Mouse (Mus musculus) kidney, postnatal 4 days (tissue): ENCODE data around the gene Gm42674.

Experiments
- DNase-seq, 2 experiments: peaks; one replicate each; pipeline ENCODE4 v3.0.0; 2021; ENCODE audit warnings: mixed read lengths in 2 of 2

Gm42674 gene

GRCm38 (mm10) chr3:90601486-90602110 is at the start of gene Gm42674:
Gene Gm42674 (plus strand): TSS chr3:90601904.
- DNase-seq = no peak

DNA sequence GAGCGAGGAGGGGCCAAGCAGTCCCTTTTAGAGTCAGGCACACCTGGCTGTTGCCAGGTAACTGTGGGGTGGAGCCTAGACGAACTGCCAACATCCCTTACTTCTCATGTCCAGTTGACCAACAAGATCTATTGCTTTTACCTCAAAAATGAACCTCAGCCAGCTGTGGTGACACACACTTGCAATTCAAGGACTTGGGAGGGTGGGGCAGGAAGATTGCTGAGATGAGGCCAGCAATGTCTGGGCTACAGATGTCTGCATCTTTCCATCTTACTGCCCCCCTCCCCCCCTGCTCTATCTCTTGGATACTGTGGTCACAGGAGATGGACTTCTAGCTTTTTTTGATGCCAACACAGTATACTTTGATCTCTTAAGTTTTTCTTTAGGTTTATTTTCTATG is 49.5 kb upstream of the Gm42674 start:
- DNase-seq = no peak

DNA sequence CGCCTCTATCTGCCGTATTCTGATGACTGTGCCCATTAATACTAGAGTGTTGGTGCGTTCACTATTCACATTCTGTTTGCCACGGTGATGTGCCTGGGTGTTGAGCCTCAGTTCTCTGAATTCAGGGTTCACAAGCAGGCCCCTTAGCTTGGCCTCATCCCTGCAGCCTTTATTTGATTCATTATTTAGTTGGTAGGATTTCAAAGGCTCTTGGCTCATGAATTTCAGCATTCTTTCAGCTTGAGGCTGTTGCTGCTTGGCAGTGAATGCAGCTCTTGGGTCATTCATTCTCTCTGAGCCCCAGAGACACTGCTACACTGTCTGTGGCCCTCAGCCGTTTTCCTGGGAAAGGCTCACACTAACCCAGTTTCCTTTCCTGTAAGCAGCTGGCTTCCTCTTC is 45.8 kb upstream of the Gm42674 start:
- DNase-seq = no peak

DNA sequence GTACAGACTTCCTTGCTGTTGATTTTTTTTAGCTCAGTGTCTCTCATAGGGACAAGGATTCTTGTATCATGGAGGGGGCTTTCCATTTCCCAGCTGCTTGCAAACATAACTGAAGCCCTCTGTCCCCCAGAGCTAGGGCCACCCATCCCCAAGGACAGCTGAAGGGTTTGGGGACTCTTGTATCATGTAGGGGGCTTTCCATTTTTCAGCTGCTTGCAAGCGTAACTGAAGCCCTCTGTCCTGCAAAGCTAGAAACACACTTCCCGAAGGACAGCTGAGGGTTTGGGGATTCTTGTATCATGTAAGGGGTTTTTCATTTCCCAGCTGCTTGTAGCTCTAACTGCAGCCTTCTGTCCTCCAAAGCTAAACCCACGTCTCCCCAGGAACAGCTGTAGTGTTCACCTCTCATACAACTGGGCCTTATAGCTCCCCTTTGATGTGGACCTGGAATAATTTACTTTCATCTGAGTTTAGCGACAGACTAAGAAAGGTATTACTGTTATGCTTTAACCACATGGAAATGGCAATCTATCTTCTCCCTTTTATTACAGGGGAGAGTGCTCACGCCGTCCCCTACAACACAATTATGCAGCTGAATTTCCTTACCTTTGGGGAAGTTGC is 41.6 kb upstream of the Gm42674 start, which contains the start of gene S100a3:
TSS of gene S100a3 (plus strand) at position 571 of the 621 bp plus-strand sequence.
- no peak for DNase-seq

GRCm38 (mm10) chr3:90574691-90575090 is 27.0 kb upstream of the Gm42674 start:
- DNase-seq = no peak

DNA sequence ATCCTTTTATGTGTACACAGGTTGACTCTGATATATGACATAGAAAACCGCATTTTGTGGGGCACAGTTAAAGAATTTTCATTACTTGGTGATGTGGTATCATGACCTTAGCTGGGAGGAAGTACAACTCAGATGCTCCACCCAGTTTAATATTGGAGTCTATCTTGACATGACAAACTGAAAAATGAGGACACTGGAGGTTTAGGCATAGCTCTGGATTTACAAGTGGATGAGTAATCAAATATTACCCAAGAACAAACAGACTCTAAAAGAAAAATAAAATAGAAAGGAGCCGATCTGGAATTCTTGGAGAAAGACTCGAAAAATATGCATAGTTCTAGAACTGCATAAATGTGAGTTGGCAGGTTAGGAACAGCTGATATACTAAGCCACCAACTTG is 26.4 kb upstream of the Gm42674 start:
- DNase-seq = no peak

DNA sequence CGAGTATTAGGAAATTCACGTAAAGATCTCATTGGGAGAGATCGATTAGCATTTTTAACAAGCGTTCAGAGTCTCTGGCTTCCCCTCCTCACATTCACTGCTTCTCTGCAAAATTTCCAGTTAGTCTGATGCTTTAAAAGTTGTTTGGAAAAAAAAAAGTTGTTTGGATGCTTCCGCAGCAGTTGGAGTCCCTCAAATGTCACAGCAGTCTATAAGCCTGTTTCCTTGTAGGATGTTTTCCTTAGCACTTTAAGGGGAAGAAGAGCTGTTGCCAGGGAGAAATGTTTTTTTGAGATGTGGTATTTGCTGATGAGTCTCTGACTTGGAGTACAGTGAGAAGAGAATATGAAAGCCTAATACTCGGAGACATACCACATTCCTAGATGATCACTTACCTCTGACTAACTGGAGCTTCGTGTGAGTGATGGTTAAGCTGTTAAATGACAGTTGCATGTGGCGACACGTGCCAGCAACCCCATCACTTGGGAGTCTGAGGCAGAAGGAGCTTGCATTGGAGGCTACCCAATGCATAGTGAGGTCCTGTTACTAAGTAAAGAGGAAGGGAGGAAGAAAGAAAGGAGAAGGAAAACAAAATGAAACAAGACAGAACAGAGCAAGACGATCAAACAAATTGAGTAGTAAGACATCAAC is 25.2 kb upstream of the Gm42674 start:
- DNase-seq = peak; percentile 52 to 56

DNA sequence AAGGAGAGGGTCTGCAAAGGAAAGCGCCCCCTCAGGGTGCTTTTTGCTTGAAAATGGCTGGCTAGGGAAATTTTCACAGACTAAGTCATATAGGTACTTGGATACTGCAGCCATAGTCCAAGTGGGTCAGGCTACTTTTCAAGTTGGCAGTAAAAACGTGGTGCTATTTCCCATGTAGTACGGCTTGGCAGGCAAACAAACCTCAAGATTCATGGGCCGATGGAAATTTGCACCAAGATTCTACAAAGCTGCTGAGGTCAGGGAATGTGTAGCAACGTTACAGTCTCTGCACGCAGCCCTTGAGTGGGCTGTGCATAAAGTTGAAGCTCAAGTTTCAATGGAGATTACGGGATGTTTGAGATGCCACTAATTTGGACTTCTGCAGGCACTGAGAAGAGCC is 22.3 kb upstream of the Gm42674 start:
- peak in 1 of 2 experiments; percentile 33 for DNase-seq

GRCm38 (mm10) chr3:90581141-90581540 is 20.6 kb upstream of the Gm42674 start:
- no peak for DNase-seq

- DNase-seq = peak; percentile 33 to 41
These were observed 19.5 kb upstream of the Gm42674 start for GRCm38 (mm10) chr3:90582156-90582555.

DNA sequence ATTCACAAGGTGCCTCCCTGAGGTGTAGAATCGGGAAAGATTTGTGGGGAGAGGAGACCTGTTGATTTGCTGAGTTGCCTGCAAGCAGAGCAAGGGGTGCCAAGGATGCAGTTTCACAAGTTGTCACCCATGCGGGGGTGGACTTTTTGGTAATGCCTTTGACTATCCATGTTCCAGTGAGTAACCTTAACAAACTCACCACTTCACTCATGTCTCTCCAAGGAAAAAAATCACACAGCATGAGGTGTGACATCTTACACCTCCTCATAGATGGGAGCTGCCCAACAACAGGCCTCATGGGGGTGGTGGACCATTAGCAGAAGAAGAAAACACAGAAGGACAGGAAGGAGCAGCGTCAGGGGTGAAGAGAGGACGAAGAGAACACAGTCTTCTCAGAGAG is 19.1 kb upstream of the Gm42674 start:
- DNase-seq = no peak

- DNase-seq = peak in 1 of 2 experiments; percentile 47
These were observed 17.8 kb upstream of the Gm42674 start for GRCm38 (mm10) chr3:90583893-90584292.

- DNase-seq = peak; percentile 65 to 73
These were observed 16.1 kb upstream of the Gm42674 start for GRCm38 (mm10) chr3:90585595-90585994.

DNA sequence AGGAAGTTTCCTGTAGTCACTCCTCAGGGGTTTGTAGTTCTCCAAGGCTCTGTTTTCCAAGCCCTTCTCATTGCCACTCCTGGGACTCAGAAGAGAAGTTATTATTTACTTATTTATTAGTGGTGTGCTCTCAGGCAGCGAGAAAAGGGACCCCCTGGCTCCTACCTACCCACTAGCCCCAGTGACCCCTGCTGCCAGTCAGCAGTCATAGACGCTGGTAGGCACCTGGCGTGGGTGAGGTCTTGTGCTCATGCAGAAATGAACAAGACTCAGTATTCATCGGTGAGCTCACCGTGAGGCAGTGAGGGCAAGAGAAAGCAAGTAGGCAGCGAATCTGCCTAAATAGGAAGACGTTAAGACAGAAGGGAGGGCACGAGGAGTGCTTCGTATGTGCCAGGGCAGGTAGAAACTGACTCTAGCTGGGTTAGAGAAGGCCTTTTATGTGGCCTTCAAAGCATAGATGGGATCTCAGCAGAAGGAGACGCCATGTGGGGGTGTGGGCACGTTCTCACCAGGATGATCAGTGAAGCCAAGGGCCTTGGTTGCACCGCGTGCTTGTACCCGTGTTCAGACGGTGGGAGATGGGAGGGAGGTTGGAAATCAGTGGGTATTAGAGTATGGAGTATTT is 15.6 kb upstream of the Gm42674 start:
- no peak for DNase-seq

GRCm38 (mm10) chr3:90586906-90587305 is 14.8 kb upstream of the Gm42674 start:
- DNase-seq = peak; percentile 38 to 60

GRCm38 (mm10) chr3:90587361-90588101 is 14.2 kb upstream of the Gm42674 start:
- DNase-seq = peak in 1 of 2 experiments; percentile 37

DNA sequence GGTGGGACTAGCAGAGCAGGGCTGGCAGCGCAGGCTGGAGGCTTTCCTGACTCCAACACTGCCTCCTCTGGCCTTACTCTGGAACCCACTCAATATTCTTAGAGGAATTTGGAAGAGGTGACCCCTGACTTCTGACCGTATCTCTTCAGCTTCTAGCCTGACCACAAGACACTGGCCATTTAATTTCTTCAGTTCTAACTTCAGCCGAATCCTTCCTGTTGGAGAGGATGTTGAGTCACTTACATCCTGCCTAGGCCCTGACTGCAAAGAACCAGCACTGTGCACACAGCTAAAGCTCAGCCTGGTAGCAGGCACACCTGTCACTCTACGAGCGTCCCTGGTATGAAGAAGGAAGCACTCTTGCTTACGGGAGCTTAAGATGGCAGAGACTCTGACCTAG is 12.3 kb upstream of the Gm42674 start:
- no peak for DNase-seq

GRCm38 (mm10) chr3:90589947-90590346 is 11.8 kb upstream of the Gm42674 start, which contains the start of gene S100a2:
Gene S100a2 (plus strand): TSS chr3:90590247.
- DNase-seq = no peak

DNA sequence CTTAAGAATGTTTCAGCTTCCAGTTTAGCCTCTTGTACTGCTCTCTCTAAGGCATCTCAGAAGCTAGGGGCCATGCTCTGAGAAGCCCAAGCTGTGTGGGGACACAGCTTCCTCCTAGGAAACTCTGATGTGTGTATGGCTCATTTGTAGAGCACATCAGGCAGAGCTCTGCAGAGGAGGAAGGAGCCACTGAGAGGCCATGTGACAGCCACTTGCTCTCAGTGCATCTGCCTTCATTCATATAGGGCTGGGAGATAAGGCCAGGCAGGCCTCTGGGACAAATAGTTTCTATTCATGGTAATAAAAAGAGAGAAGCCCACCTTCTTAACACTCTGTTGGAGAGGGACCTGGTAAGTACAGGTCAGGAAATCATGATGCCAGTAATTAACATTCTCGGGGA is 7.2 kb upstream of the Gm42674 start:
- DNase-seq = no peak

GRCm38 (mm10) chr3:90595556-90595955 is 6.1 kb upstream of the Gm42674 start:
- no peak for DNase-seq

- DNase-seq = no peak
These were observed 4.9 kb upstream of the Gm42674 start for GRCm38 (mm10) chr3:90596810-90597209.

- no peak for DNase-seq
These were observed 4.0 kb upstream of the Gm42674 start for GRCm38 (mm10) chr3:90597736-90598135.

- DNase-seq = no peak
These were observed 3.5 kb upstream of the Gm42674 start for GRCm38 (mm10) chr3:90598212-90598611.
